Mouse (Mus musculus) central nervous system, embryonic 14 days (tissue): ENCODE results near the gene Col19a1. TPM values are rescaled to one million over a fixed set of nuclear protein-coding genes. Genes with fewer than 3 reads are reported as not detected.

Experiments used
- polyA plus RNA-seq: library from polyadenylated mRNA; depleted of rRNA; stranded (reverse); fragments of >200 nt; gene quantifications from 2 replicates; pipeline ENCODE4 v1.2.3, GENCODE M21; 2012; rRNA removed

Col19a1 gene
- 0.27 and 0.44 TPM in 2 replicates for polyA plus RNA-seq

GRCm38 (mm10) chr1:24587141-24587541 is at the start of gene Col19a1:
Gene Col19a1, minus strand, starts transcription at chr1:24587472.

Other genes with a start within 250 kb of the Col19a1 start
- 32.9 and 36.5 TPM in 2 replicates for gene Lmbrd1, start 91.2 kb upstream of the Col19a1 start, polyA plus RNA-seq